Mouse (Mus musculus) liver, adult 2 months (tissue): ENCODE measurements around the gene Slc25a4. TPM values are rescaled to one million over a fixed set of nuclear protein-coding genes. Genes with fewer than 3 reads are reported as not detected.
"Not testable (repeated sequence)": the region's sequence is repeated elsewhere in the genome, so short reads cannot be mapped to it uniquely, and the experiment has no call there.

Experiments
- DNase-seq: peaks from one replicate; pipeline ENCODE4 v3.0.0-alpha.2; 2011; ENCODE audit warnings: low read depth, low spot score; ENCODE audit errors: extremely low read depth
- H3K27ac ChIP-seq: fragments of 200-500 bp; replicated peaks from 2 replicates; pipeline ENCODE4 v1.5.1; 2012; ENCODE audit warnings: low read depth, mild to moderate bottlenecking, control low read depth, inconsistent platforms, low read length; ENCODE audit not compliant: insufficient read depth
- H3K27me3 ChIP-seq: fragments of 200-500 bp; 2 replicates; pipeline ENCODE4 v1.6.1; 2012; ENCODE audit warnings: mild to moderate bottlenecking, moderate library complexity, low read length, inconsistent platforms; ENCODE audit not compliant: control insufficient read depth, insufficient read depth
- H3K36me3 ChIP-seq: fragments of 200-500 bp; 2 replicates; pipeline ENCODE4 v1.6.1; 2012; ENCODE audit warnings: low read length, inconsistent platforms; ENCODE audit not compliant: control insufficient read depth, insufficient read depth
- H3K4me1 ChIP-seq: fragments of 200-500 bp; 2 replicates; pipeline ENCODE4 v1.6.1; 2011; ENCODE audit warnings: low read length; ENCODE audit not compliant: control insufficient read depth, insufficient read depth
- H3K4me3 ChIP-seq: fragments of 200-500 bp; 2 replicates; pipeline ENCODE4 v1.5.1; 2011; ENCODE audit warnings: low read depth, mild to moderate bottlenecking, control low read depth, low read length, moderate library complexity; ENCODE audit not compliant: insufficient read depth
- H3K79me2 ChIP-seq: fragments of 200-500 bp; 2 replicates; pipeline ENCODE4 v1.6.1; 2012; ENCODE audit warnings: inconsistent platforms, mild to moderate bottlenecking, low read length, moderate library complexity; ENCODE audit not compliant: control insufficient read depth, insufficient read depth
- H3K9ac ChIP-seq: fragments of 200-500 bp; 2 replicates; pipeline ENCODE4 v1.6.1; 2012; ENCODE audit warnings: low read depth, mild to moderate bottlenecking, control low read depth, inconsistent platforms, low read length
- CTCF ChIP-seq: fragments of 200-500 bp; IDR thresholded peaks from 2 replicates; pipeline ENCODE4 v1.5.1; 2011; ENCODE audit warnings: low read depth, low read length, control low read depth
- POLR2A ChIP-seq: fragments of 200-500 bp; IDR thresholded peaks from 2 replicates; pipeline ENCODE4 v1.6.1; 2011; ENCODE audit warnings: low read length, control low read depth; ENCODE audit not compliant: insufficient read depth; ENCODE audit errors: extremely low read depth
- WGBS: fragments of 180-500 bp; shearing (Covaris S2); methylation state at CpG from one replicate; pipeline ENCODE4 v1.1.7; 2018; 5-methylcytosine and 5-hydroxymethylcytosine counted together
- polyA plus RNA-seq: library from polyadenylated mRNA; depleted of rRNA; stranded (reverse); fragments of >200 nt; gene quantifications from 2 replicates; pipeline ENCODE4 v1.2.3, GENCODE M21; 2012
- total RNA-seq: library from RNA; depleted of rRNA; stranded (reverse); fragments of >200 nt; gene quantifications from 2 replicates; pipeline ENCODE4 v1.2.3, GENCODE M21; 2014

Slc25a4 gene
- total and polyA plus RNA-seq, 2 experiments: 7.4 to 13.4 TPM

GRCm38 (mm10) chr8:46242946-46243345, 31.9 kb upstream of the Slc25a4 start:
- Histone ChIP-seq H3K79me2 (no peaks in the 10 kb centered on the region), H3K9ac (no peak overlapping the region), H3K36me3 (no peaks in the 10 kb centered on the region), H3K4me1 (0 out of 2 replicates have a peak, but pooled peaks cover 1% of the 10 kb centered on the region), H3K27ac (no peak overlapping the region), H3K27me3 (no peaks in the 10 kb centered on the region), H3K4me3 (no peak overlapping the region)
- TF ChIP-seq CTCF (no peak), POLR2A (no peak)
- WGBS: 75% methylated on average over 7 of the region's 7 CpGs
- no peak for DNase-seq

DNA sequence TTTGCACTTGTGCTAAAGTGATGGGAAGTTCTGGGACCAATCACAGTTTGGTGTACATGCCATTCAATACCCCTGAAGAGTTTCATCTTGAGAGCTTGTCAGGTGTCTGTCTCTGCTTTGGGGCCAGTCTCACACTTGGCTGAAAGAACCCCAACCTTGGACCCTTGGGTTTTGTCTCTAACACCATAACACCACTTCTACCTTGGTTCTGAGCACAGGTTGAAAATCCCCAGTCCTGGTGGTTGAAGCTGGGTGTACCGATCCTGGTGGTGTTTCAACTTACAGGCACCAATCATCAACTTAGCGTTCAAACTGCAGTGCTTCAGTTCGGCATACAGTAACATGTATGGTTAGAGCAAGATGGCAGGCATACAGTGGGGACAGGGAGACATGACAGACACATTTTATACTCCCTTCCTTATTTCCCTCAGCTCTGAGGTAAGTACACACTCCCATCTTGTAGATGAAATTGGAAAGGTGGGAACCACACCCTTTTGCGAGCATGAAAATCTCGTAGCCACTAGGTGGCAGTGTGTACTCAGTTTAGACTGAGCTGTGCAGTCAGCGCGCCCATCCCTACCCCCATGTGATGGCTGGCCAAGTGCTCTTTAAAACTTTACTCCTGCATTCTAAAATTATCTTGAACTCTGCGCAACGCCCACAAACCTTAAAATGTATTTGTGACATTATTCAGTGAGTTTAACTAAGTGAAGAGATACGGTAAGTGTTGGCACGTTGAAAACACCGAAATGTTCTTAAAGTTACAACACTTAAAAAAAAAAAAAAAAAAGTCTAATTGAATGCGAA, 30.7 kb upstream of the Slc25a4 start:
- 29% methylated on average over 13 of the region's 13 CpGs for WGBS
- Histone ChIP-seq H3K9ac (no peak overlapping the region), H3K27me3 (no peaks in the 10 kb centered on the region), H3K27ac (no peak overlapping the region), H3K4me3 (no peak overlapping the region), H3K4me1 (0 out of 2 replicates have a peak, but pooled peaks cover 1% of the 10 kb centered on the region), H3K36me3 (no peaks in the 10 kb centered on the region), H3K79me2 (no peaks in the 10 kb centered on the region)
- TF ChIP-seq POLR2A (no peak), CTCF (peak; percentile 83)
- DNase-seq: peak; percentile 50

DNA sequence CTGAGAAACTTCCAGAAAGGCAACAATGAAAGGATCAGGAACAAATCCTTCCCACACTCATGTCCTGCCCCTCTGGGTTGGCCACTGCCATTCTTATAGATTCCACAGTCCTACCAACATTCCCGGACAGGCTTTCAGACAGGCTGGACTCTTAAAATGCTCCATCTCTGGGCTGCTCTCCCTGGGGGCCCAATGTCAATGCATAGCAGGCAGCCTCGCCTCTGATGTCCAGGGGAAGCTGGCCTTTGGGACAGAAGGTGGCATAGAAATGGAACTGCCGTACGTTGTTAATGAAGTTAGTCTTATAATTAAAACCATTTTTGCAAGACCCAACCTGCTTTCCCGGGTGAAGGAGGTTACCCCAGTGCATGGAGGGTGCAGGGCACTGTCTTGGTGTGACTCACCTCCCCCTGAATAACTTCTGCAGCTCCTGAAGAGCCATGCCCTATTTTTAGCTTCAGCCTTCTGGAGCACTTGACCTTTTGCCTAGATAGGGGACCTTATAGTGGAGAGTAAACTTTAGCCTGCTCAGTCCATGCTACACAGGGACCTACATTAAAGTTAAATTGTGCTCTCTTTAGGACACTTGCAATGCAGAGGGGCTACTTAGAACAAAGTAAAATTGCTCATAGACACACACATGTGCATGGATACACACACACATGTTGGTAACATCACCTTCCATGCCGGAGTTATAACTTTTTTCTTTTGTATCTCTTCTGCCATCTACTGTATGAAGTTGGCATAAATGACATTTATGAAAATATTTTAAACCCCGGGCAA, 25.5 kb upstream of the Slc25a4 start:
- Histone ChIP-seq H3K79me2 (no peaks in the 10 kb centered on the region), H3K27me3 (no peaks in the 10 kb centered on the region), H3K36me3 (no peaks in the 10 kb centered on the region), H3K4me1 (no peaks in the 10 kb centered on the region), H3K4me3 (no peak overlapping the region), H3K27ac (no peak overlapping the region), H3K9ac (no peak overlapping the region)
- 58% methylated on average over 7 of the region's 7 CpGs for WGBS
- TF ChIP-seq CTCF: no peak
- TF ChIP-seq POLR2A: no peak
- DNase-seq: no peak

DNA sequence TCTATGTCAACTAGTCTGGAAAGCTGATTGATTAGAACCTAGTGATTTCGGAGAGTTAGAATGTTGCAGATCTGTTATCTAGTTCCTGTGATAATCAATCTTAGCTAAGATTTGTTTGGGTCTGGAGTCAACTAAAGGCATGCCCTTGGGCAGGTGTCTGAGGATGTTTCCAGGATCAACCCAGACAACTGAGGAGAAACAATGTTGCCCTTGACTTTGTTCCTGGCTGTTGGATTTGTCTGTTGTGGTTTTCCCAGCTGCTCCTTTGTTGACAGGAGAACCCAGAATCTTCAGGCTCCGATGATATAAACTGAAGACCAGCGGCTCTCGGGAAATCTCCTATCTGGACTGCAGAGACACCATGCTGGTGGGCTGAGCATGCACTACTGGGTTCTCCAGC, 23.7 kb upstream of the Slc25a4 start:
- no peaks in the 10 kb centered on the region for H3K4me1 ChIP-seq
- H3K27ac ChIP-seq: no peak overlapping the region
- 86% methylated on average over 4 of the region's 4 CpGs for WGBS
- H3K9ac ChIP-seq: no peak overlapping the region
- H3K36me3 ChIP-seq: no peaks in the 10 kb centered on the region
- no peaks in the 10 kb centered on the region for H3K79me2 ChIP-seq
- no peak for DNase-seq
- no peak for TF ChIP-seq CTCF
- no peak for TF ChIP-seq POLR2A
- no peak overlapping the region for H3K4me3 ChIP-seq
- H3K27me3 ChIP-seq: no peaks in the 10 kb centered on the region

- Histone ChIP-seq H3K9ac (no peak overlapping the region), H3K36me3 (no peaks in the 10 kb centered on the region), H3K79me2 (no peaks in the 10 kb centered on the region), H3K4me3 (no peak overlapping the region), H3K27me3 (no peaks in the 10 kb centered on the region), H3K27ac (no peak overlapping the region), H3K4me1 (no peaks in the 10 kb centered on the region)
- WGBS: 72% methylated on average over 8 of the region's 8 CpGs
- no peak for TF ChIP-seq CTCF
- no peak for TF ChIP-seq POLR2A
- no peak for DNase-seq
These were observed 21.7 kb upstream of the Slc25a4 start for GRCm38 (mm10) chr8:46232798-46233197.

- H3K9ac ChIP-seq, H3K4me3 ChIP-seq, H3K27me3 ChIP-seq, H3K36me3 ChIP-seq, DNase-seq, H3K4me1 ChIP-seq, H3K27ac ChIP-seq, H3K79me2 ChIP-seq: not testable (repeated sequence)
- 39% methylated on average over 7 of the region's 7 CpGs for WGBS
These were observed 20.9 kb upstream of the Slc25a4 start for GRCm38 (mm10) chr8:46231968-46232367.
